Mouse (Mus musculus): ENCODE measurements at regions not wholly inside any gene's neighbourhood (a gene's known extent, or its start where the extent isn't known, plus 50 kb on each side); places are given as distances from the start of the nearest gene placed in this dataset.

GRCm38 (mm10) chr3:96343471-96344120 lies 49.8 kb upstream of the Fcgr1 start:
- Histone ChIP-seq H3K4me1 (ENCODE audit: control insufficient read depth, insufficient read depth, low read length) (no peaks in the 10 kb centered on the region), H3K4me2 (ENCODE audit: low read length) (no peak overlapping the region), H3K9ac (ENCODE audit: low read depth, low read length) (no peak overlapping the region), H3K36me3 (ENCODE audit: control insufficient read depth, insufficient read depth, low read length) (no peaks in the 10 kb centered on the region), H3K27ac (ENCODE audit: low read length) (no peak overlapping the region), H3K9me3 (replicated peaks; ENCODE audit: control insufficient read depth, low read length, poor library complexity, severe bottlenecking) (no peaks in the 10 kb centered on the region), H3K27me3 (ENCODE audit: control insufficient read depth, insufficient read depth, low read depth, low read length) (peaks cover 30% of the 10 kb centered on the region), H3K4me3 (ENCODE audit: low read depth, low read length) (no peak overlapping the region)
- no peak for ATAC-seq
- WGBS, result 1% methylated on average over 27 of the region's 27 CpGs
